ENCODE assay signal across 18 mouse cellular contexts in genomic region chr14:31576846-31577697, GRCm38 (mm10). TPM values are rescaled to one million over a fixed set of nuclear protein-coding genes. Genes with fewer than 3 reads are reported as not detected.
DNase-seq lines count a peak whose midpoint lies in the region; ATAC-seq and TF ChIP-seq lines count a peak whose summit lies in the region.
"Had no signal": no experiment of that assay in that cellular context is flagged by ENCODE, and none has a peak within 500 bp of the region (broad histone marks: within the 10 kb centered on the region; RNA-seq: fewer than 3 reads in every experiment).

No protein-coding gene starts in this region.

- no peaks in the 10 kb centered on the region for H3K36me3 ChIP-seq in hindbrain, embryonic 10.5 days
- no peaks in the 10 kb centered on the region for H3K36me3 ChIP-seq in hindbrain, postnatal 0 days (ENCODE audit: insufficient read depth, low read length)
- H3K36me3 ChIP-seq in limb, embryonic 10.5 days, result no peaks in the 10 kb centered on the region
- no peaks in the 10 kb centered on the region for H3K36me3 ChIP-seq in forebrain, postnatal 0 days (ENCODE audit: insufficient read depth)
- H3K36me3 ChIP-seq: embryonic facial prominence, embryonic 15.5 days; forebrain, embryonic 15.5 days had no signal

- H3K4me2 ChIP-seq in hindbrain, postnatal 0 days (ENCODE audit: low read depth, low read length), result no peak overlapping the region
- H3K4me2 ChIP-seq in forebrain, postnatal 0 days (ENCODE audit: low read depth), result no peak overlapping the region
- H3K4me2 ChIP-seq: embryonic facial prominence, embryonic 15.5 days; forebrain, embryonic 15.5 days; liver, embryonic 11.5 days; midbrain, embryonic 11.5 days had no signal

- H3K9ac ChIP-seq in hindbrain, postnatal 0 days (replicated peaks; ENCODE audit: low read length), result no peak overlapping the region
- H3K9ac ChIP-seq in forebrain, postnatal 0 days, result no peak overlapping the region
- H3K9ac ChIP-seq: embryonic facial prominence, embryonic 15.5 days; forebrain, embryonic 15.5 days had no signal

- WGBS in hindbrain, embryonic 10.5 days, result 68% methylated on average over 10 of the region's 10 CpGs
- WGBS in hindbrain, postnatal 0 days, result 50% methylated on average over 10 of the region's 10 CpGs
- WGBS in limb, embryonic 10.5 days, result 47% methylated on average over 10 of the region's 10 CpGs
- WGBS in forebrain, postnatal 0 days, result 60% methylated on average over 10 of the region's 10 CpGs

- peaks cover 21% of the 10 kb centered on the region for H3K4me1 ChIP-seq in hindbrain, embryonic 10.5 days (replicated peaks)
- no peaks in the 10 kb centered on the region for H3K4me1 ChIP-seq in hindbrain, postnatal 0 days (ENCODE audit: insufficient read depth, low read length)
- H3K4me1 ChIP-seq in limb, embryonic 10.5 days, result peaks cover 34% of the 10 kb centered on the region
- no peaks in the 10 kb centered on the region for H3K4me1 ChIP-seq in forebrain, postnatal 0 days (ENCODE audit: insufficient read depth)
- H3K4me1 ChIP-seq: forebrain, embryonic 15.5 days had no signal

- DNase-seq in cerebellum, postnatal 10 days, result peak; percentile 70 to 79
- DNase-seq in cerebellum, adult 11-12 months, result no peak
- no peak for DNase-seq in hindbrain, embryonic 10.5 days (ENCODE audit: low spot score)
- no peak for DNase-seq in hindbrain, postnatal 0 days (ENCODE audit: low spot score)
- no peak for DNase-seq in limb, embryonic 10.5 days (ENCODE audit: low spot score)
- peak; percentile 63 for DNase-seq in thymus, postnatal 14 days
- DNase-seq in forebrain, postnatal 0 days, result no peak
- DNase-seq in lung, postnatal 4 days, result no peak
- DNase-seq: adrenal gland, adult 8-10 months; gastrocnemius, postnatal 36 days; kidney, adult 9 months; lung, postnatal 10 days; right cerebral cortex, postnatal 14 days had no signal

- H3K27ac ChIP-seq in hindbrain, embryonic 10.5 days, result 0 out of 2 replicates have a peak overlapping the region, but pooled peaks have one; percentile 8
- no peak overlapping the region for H3K27ac ChIP-seq in hindbrain, postnatal 0 days
- H3K27ac ChIP-seq in limb, embryonic 10.5 days, result peak overlapping the region; percentile 39; the same call in 1 of the 2 replicates
- H3K27ac ChIP-seq in forebrain, postnatal 0 days (ENCODE audit: low read depth, low read length), result no peak overlapping the region
- H3K27ac ChIP-seq: embryonic facial prominence, embryonic 15.5 days; forebrain, embryonic 15.5 days had no signal

- TF ChIP-seq CTCF in hindbrain, postnatal 0 days (IDR thresholded peaks at IDR 0.05; ENCODE audit: low read depth), result no peak
- no peak for TF ChIP-seq CTCF in forebrain, postnatal 0 days (IDR thresholded peaks at IDR 0.05; ENCODE audit: low read depth)

- H3K27me3 ChIP-seq in hindbrain, embryonic 10.5 days (ENCODE audit: insufficient read depth, poor library complexity, severe bottlenecking), result no peaks in the 10 kb centered on the region
- no peaks in the 10 kb centered on the region for H3K27me3 ChIP-seq in hindbrain, postnatal 0 days (ENCODE audit: insufficient read depth, low read length)
- H3K27me3 ChIP-seq in limb, embryonic 10.5 days (ENCODE audit: low read depth, poor library complexity, severe bottlenecking), result no peaks in the 10 kb centered on the region
- H3K27me3 ChIP-seq in forebrain, postnatal 0 days (ENCODE audit: insufficient read depth, low read length), result no peaks in the 10 kb centered on the region
- H3K27me3 ChIP-seq: embryonic facial prominence, embryonic 15.5 days; forebrain, embryonic 15.5 days had no signal

- no peak overlapping the region for H3K4me3 ChIP-seq in hindbrain, embryonic 10.5 days
- H3K4me3 ChIP-seq in hindbrain, postnatal 0 days (ENCODE audit: low read length), result no peak overlapping the region
- no peak overlapping the region for H3K4me3 ChIP-seq in limb, embryonic 10.5 days
- H3K4me3 ChIP-seq in forebrain, postnatal 0 days (ENCODE audit: low read depth, low read length), result no peak overlapping the region
- H3K4me3 ChIP-seq: embryonic facial prominence, embryonic 15.5 days; forebrain, embryonic 15.5 days had no signal

- H3K9me3 ChIP-seq in hindbrain, embryonic 10.5 days, result no peaks in the 10 kb centered on the region
- H3K9me3 ChIP-seq in hindbrain, postnatal 0 days (ENCODE audit: low read length), result no peaks in the 10 kb centered on the region
- no peaks in the 10 kb centered on the region for H3K9me3 ChIP-seq in limb, embryonic 10.5 days (replicated peaks)
- no peaks in the 10 kb centered on the region for H3K9me3 ChIP-seq in forebrain, postnatal 0 days (ENCODE audit: low read length)
- H3K9me3 ChIP-seq: embryonic facial prominence, embryonic 15.5 days; forebrain, embryonic 15.5 days had no signal

- no peak for ATAC-seq in hindbrain, postnatal 0 days
- no peak for ATAC-seq in forebrain, postnatal 0 days
- ATAC-seq: forebrain, embryonic 15.5 days; hindbrain, embryonic 16.5 days had no signal

RNA-seq across cellular contexts. Expression of gene Colq, which starts 14.1 kb away (rescaled TPM):
- 0.05 TPM in 1 of 2 replicates, not detected in the other for polyA plus RNA-seq in hindbrain, embryonic 10.5 days (2016; fragmentation: Nextera tagmentation; extraction: Ambion mirVana)
- total RNA-seq in hindbrain, postnatal 0 days (2014; rRNA removed), result 0.47 and 0.63 TPM in 2 replicates
- 0.79 and 0.80 TPM in 2 replicates for polyA plus RNA-seq in hindbrain, postnatal 0 days (2015; fragmentation: Nextera tagmentation; extraction: Ambion mirVana)
- 0.13 and 0.20 TPM in 2 replicates for polyA plus RNA-seq in limb, embryonic 10.5 days (2016; fragmentation: Nextera tagmentation; extraction: Ambion mirVana)
- 0.43 TPM in 1 of 2 replicates, not detected in the other for total RNA-seq in forebrain, postnatal 0 days (2014; rRNA removed)
- 0.13 TPM in 1 of 2 replicates, not detected in the other for polyA plus RNA-seq in forebrain, postnatal 0 days (2015; fragmentation: Nextera tagmentation; extraction: Ambion mirVana)
- polyA plus RNA-seq: forebrain, embryonic 15.5 days had no signal

Comparison
In these comparisons a context has a peak if more than half of its experiments do, and no peak if none do; other contexts are left out.
1. DNase-seq: peak in cerebellum, postnatal 10 days (2 of 2) and thymus, postnatal 14 days (single experiment); none in cerebellum, adult 11-12 months (single experiment), hindbrain, embryonic 10.5 days (single experiment), hindbrain, postnatal 0 days (single experiment), limb, embryonic 10.5 days (single experiment), forebrain, postnatal 0 days (single experiment) and lung, postnatal 4 days (0 of 2).
2. H3K27ac ChIP-seq: peak in hindbrain, embryonic 10.5 days (single experiment) and limb, embryonic 10.5 days (single experiment); none in hindbrain, postnatal 0 days (single experiment) and forebrain, postnatal 0 days (single experiment).